Mouse (Mus musculus): Measurements from ENCODE around the gene F8.
A peak's percentile ranks its signal among the peaks of the same experiment; 100 is the strongest.
"Not testable (repeated sequence)": the region's sequence is repeated elsewhere in the genome, so short reads cannot be mapped to it uniquely, and the experiment has no call there.

Gene F8

GRCm38 (mm10) chrX:75382195-75382771 lies at the start of gene F8, which contains the start of gene Fundc2:
Gene F8, minus strand, starts transcription at chrX:75382615.
Gene Fundc2, plus strand, starts transcription at chrX:75382399.
- peak; percentile 86 for DNase-seq (ENCODE audit: low read depth, low spot score)

DNA sequence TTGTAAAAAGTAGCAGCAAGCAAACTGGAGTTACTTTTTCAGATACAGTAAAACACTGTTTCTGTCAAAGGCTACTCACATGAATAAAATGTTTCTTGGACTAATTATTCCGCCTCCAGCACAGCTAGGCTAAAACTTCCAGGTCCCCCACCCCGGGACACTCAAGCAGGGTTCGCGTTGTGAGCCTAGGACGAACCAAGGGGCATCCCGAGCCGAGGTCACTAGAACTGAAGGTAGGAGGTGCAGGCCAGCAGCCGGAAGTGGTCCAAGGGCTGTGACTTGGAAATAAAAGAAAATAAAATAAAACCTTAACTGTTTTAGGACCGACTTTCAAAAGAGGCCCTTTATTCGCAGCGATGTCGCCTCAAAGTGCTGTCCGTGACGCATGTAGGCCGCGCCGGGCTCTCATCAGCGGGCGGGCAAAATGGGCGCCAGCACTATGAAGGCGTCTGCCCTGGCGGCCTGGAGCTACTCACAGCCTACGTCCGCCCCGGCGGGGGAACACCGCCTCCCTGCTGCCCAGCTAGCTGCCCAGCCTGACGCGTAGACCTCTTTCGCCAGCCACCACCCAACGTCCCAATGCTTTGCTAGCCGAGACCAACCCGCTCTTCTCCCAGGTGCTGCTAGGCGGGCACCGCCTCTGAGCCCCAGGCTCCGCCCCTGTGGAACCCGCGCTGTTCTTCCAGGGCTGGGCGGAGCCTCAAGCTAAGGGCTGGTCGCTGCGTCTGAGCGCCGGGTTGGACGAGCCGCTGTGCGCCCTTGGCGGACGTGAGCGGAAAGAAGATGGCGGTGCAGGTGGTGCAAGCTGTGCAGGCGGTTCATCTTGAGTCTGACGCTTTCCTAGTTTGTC lies 33.7 kb upstream of the F8 start, which contains the start of the genes Cmc4, Mtcp1 and Brcc3:
Gene Cmc4, minus strand, starts transcription at position 649 of the 850 bp plus-strand sequence.
Gene Mtcp1, minus strand, starts transcription at position 653 of the 850 bp plus-strand sequence.
Gene Brcc3, plus strand, starts transcription at position 693 of the 850 bp plus-strand sequence.
- DNase-seq (ENCODE audit: low read depth, low spot score): peak; percentile 93

DNA sequence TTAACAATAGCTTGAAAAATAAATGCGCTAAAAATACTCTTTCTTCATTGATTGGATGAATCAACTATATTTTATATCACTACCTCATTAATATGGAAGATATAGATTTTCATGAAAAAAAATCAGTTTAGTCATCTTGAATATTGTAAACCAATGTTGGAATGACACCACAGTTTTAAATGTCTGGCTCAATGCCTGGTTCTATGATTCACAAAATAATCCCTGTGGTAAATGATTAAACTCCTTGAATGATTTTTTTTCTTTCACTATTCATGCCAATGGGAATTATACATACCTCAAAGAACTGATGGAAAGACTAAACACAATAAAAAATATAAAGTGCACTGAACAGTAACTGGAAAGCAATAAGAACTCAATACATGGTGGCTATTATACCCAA lies 27.3 kb upstream of the F8 start:
- no peak for DNase-seq (ENCODE audit: low read depth, low spot score)

- no peak for DNase-seq (ENCODE audit: low read depth, low spot score)
Observed at GRCm38 (mm10) chrX:75403350-75403749, 20.9 kb upstream of the F8 start.

- no peak for DNase-seq (ENCODE audit: low read depth, low spot score)
Observed at GRCm38 (mm10) chrX:75402668-75403067, 20.3 kb upstream of the F8 start.

DNA sequence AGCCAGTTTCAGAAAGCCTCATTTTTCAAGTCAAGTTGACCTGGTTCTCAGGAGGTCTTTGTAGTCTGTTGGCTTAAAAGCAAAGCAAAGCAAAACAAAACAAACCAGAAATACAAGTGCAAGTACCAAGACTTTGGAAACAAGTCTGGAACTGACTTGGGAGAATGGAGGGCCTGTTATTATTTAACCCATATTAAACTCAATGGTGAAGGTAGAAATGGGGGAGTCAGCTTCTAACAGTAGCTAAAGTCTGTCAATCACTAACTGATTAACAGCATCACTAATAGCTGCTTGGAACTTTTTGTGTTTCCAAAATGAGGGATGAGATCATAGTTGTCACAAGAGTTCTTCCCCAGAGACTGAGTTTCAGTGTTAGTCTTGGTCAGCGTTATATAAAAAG lies 17.1 kb upstream of the F8 start:
- DNase-seq (ENCODE audit: low read depth, low spot score): no peak

- DNase-seq (ENCODE audit: low read depth, low spot score): no peak
Observed at GRCm38 (mm10) chrX:75381699-75382098, 716 bp downstream of the F8 start.

GRCm38 (mm10) chrX:75381176-75381575 lies 1.2 kb downstream of the F8 start:
- no peak for DNase-seq (ENCODE audit: low read depth, low spot score)

DNA sequence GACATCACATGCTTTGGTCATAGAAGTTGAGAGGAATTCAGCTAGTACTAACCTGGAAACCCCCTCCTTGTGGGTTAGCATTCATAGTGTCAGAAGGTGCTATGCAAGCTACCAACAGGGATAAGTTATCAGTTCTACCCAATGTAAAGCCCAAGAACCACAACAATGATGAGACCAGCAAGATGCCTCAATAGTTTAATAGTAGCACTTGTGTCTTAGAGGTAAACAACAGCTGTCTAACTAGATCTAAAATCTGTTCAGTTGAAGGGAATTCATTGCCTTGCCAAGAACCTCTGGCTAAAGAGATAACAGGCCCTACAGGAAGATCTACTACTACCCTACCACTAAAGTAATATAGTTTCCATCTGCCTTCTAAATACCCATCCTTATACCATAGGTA lies 5.6 kb downstream of the F8 start:
- no peak for DNase-seq (ENCODE audit: low read depth, low spot score)

- DNase-seq (ENCODE audit: low read depth, low spot score): no peak
Observed at GRCm38 (mm10) chrX:75372666-75373425, 9.6 kb downstream of the F8 start.

DNA sequence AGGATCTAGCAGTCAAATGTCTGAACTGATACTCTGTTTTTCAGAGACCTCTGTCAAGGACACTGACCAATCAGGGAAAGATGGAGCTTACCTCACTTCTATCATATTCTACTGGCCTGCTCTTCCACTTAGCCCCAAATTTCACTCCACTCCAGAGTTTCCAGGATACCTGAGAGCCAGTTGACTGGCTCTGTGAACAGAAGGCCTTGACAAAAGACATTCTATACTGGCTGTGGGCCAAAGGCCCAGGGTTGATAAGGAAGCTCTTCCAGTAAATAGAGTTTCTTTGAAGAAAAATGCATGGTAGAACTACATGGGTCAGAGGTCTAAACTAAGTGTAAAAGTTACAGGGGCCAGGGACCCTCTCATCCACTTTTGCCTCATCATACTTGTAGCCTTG lies 12.2 kb downstream of the F8 start:
- DNase-seq (ENCODE audit: low read depth, low spot score): no peak

DNA sequence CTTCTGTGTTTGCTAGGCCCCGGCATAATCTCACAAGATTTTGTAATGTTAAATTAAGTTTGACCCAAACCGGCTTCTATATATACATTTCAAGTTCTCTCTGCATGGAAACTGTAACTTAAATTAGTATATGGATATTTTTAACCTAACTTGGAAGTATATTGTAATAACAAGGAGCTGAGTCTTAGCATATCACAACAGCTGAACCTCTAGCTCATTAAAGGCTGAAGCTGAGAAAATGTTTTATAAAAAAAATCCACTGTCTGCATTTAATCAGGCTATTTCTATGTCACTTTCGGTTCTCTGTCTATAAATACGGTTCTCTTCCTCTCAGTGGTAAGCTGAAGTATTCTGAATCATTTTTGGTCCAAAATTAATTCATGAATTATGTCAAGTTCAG lies 58.9 kb downstream of the F8 start:
- no peak for DNase-seq (ENCODE audit: low read depth, low spot score)

DNA sequence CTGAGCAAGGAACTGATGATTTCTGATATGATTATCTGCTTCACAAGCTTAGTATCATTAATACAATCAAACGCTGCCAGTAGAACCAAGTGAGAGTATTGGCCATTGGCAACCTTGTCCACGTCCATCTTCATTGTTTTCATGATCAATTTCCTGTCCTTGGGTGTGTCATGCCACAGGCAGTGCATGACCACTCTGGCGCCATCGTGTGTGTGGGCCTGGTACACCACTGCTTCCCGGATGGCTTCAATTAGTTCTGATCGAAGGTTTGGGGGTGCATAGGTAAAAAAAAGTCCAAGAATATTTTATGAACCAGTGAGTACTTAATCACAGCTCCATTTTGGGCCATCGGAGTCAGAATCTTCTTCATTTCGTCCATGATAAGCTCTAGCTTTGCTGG lies 110.7 kb downstream of the F8 start:
- no peak for DNase-seq (ENCODE audit: low read depth, low spot score)

GRCm38 (mm10) chrX:75233603-75234376 lies 148.6 kb downstream of the F8 start:
- DNase-seq (ENCODE audit: low read depth, low spot score): not testable (repeated sequence)

GRCm38 (mm10) chrX:75231456-75231855 lies 151.0 kb downstream of the F8 start:
- no peak for DNase-seq (ENCODE audit: low read depth, low spot score)

GRCm38 (mm10) chrX:75163670-75164069 lies 218.7 kb downstream of the F8 start, which contains the start of gene Smim9:
Gene Smim9, minus strand, starts transcription at chrX:75163770.
- DNase-seq (ENCODE audit: low read depth, low spot score): no peak

GRCm38 (mm10) chrX:75155576-75156243 lies 226.7 kb downstream of the F8 start:
- DNase-seq (ENCODE audit: low read depth, low spot score): peak; percentile 14

DNA sequence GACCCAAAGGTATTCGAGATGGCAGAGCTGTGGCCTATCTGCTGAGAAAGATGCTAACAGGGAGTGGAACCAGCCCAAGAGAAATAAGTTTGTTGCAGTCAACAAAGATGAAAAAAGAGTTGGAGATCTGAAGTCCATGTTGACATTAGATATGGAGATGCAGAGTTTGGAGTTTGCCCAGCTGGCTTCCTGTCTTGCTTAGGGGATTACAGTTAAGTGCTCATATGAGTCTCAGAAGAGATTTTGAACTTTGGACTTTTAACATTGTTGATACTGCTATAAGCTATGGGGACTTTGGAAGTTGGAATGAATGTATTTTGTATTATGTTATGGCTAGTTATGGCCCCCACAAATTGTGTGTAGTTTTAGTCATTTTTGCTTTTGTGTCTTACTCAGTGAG lies 230.2 kb downstream of the F8 start:
- no peak for DNase-seq (ENCODE audit: low read depth, low spot score)

GRCm38 (mm10) chrX:75150304-75150703 lies 232.1 kb downstream of the F8 start:
- DNase-seq (ENCODE audit: low read depth, low spot score): no peak

GRCm38 (mm10) chrX:75148414-75148813 lies 234.0 kb downstream of the F8 start:
- DNase-seq (ENCODE audit: low read depth, low spot score): no peak

DNA sequence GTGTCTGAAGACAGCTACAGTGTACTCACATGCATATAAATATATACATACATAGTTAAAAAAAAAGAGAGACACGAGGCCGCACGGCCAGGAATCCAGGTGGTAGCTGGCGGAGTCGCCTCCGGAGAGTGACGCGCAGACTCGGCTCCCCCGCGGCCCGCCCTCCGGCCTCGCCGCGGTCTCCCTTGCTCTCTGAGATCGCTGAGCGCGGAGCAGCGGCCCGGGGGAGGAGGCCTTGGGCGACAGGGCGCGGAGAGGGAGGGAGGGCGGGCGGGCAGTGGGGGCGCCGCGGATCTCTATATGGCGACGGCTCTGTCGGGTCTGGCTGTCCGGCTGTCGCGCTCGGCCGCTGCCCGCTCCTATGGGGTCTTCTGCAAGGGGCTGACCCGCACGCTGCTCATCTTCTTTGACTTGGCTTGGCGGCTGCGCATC lies 239.3 kb downstream of the F8 start:
- not testable (repeated sequence) for DNase-seq (ENCODE audit: low read depth, low spot score)
